Mouse (Mus musculus) heart, adult 2 months (tissue): Measurements from ENCODE around the gene Sat2.

Experiments
- CTCF ChIP-seq: fragments of 200-600 bp; IDR thresholded peaks from 2 replicates; pipeline ENCODE4 v1.8.1; 2022; ENCODE audit warnings: antibody characterized with exemption, mild to moderate bottlenecking, moderate library complexity
- POLR2A ChIP-seq: fragments of 200-500 bp; IDR thresholded peaks from 2 replicates; pipeline ENCODE4 v1.6.1; 2011; ENCODE audit warnings: mild to moderate bottlenecking, low read depth, low read length, control low read depth; ENCODE audit not compliant: insufficient read depth

DNA sequence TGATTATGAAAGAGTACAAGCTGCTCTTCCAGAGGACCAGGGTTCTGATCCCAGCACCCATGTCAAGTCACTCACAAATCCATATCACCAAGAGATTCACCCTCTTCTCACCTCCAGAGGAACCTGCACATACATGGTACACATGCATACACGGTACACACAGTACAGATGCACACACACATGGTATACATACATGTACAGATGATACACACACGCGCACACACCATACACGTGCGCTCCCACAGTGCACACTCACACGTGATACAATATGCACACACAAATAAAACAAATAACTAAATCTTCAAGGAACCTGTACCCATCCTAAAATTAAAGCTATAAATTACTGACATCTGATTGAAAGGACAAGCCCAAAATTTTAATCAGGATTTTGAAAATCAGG is 27.0 kb upstream of the Sat2 start:
- TF ChIP-seq CTCF = no peak
- TF ChIP-seq POLR2A = no peak
